Mouse (Mus musculus): ENCODE measurements around the gene Col27a1.

Gene Col27a1

GRCm38 (mm10) chr4:63382676-63383369 is 169.0 kb downstream of the Col27a1 start:
- DNase-seq: no peak

DNA sequence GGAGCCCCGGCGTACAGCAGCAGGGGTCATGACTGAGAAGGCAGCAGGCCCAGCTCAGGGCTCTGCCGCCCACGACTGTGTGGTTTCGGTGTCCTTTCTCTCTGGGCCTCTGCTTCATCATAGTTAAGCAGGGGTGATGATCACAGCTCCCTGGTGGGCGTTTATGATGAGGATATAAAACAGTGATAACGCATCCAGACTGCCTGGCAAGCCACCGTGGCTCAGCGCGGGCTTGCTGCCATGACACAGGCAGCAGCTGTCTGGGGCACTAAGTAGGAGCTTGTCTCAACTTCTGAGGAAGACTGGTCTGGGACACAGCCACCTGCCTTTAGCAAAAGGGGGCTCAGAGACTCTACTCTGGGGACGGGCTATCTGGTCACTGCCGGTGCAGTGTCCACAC is 169.7 kb downstream of the Col27a1 start:
- DNase-seq: no peak

DNA sequence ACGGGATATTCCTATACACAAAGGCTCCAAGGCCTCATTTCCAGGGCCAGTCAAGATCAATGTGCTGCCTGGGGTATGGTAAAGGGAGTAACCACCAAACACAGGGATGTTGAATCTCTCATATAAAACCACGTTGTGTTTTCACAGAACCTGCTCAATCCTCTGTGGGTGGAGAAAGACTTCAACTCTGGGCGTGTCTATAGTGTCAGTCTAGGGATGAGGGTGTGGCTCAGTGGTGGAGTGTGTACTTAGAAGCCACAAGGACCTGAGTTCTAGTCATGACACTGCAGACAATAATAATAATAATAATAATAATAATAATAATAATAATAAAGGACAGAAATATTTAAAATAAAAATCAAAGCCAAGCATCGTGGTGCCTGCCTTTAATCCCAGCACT is 170.5 kb downstream of the Col27a1 start:
- no peak for DNase-seq
